Mouse (Mus musculus) lung, embryonic 15.5 days (tissue): ENCODE data around the gene Ythdf1. TPM values are rescaled to one million over a fixed set of nuclear protein-coding genes. Genes with fewer than 3 reads are reported as not detected.

Experiments used
- ATAC-seq: fragments of 200-750 bp; cut with Nextera tagmentation; 2 replicates; pipeline ENCODE4 v1.8.0; 2017; ENCODE audit warnings: moderate number of reproducible peaks, borderline replicate concordance; ENCODE audit not compliant: low FRiP score, low TSS enrichment; ENCODE audit errors: extremely low read depth
- H3K27ac ChIP-seq: fragments of 300-500 bp; sonication (generic); 2 replicates; pipeline ENCODE4 v1.5.1; 2015; ENCODE audit warnings: moderate library complexity, mild to moderate bottlenecking, inconsistent platforms
- H3K27me3 ChIP-seq: fragments of 300-500 bp; sonication (generic); 2 replicates; pipeline ENCODE4 v1.6.1; 2015; ENCODE audit warnings: inconsistent platforms
- H3K36me3 ChIP-seq: fragments of 300-500 bp; sonication (generic); 2 replicates; pipeline ENCODE4 v1.6.1; 2015; ENCODE audit warnings: inconsistent platforms
- H3K4me1 ChIP-seq: fragments of 300-500 bp; sonication (generic); 2 replicates; pipeline ENCODE4 v1.6.1; 2015; ENCODE audit warnings: inconsistent platforms
- H3K4me2 ChIP-seq: fragments of 300-500 bp; sonication (generic); 2 replicates; pipeline ENCODE4 v1.6.1; 2015; ENCODE audit warnings: inconsistent platforms, mild to moderate bottlenecking, moderate library complexity
- H3K4me3 ChIP-seq: fragments of 300-500 bp; sonication (generic); 2 replicates; pipeline ENCODE4 v1.5.1; 2015; ENCODE audit warnings: mild to moderate bottlenecking, inconsistent platforms
- H3K9ac ChIP-seq: fragments of 300-500 bp; sonication (generic); 2 replicates; pipeline ENCODE4 v1.6.1; 2015; ENCODE audit warnings: inconsistent platforms
- H3K9me3 ChIP-seq: fragments of 300-500 bp; sonication (generic); 2 replicates; pipeline ENCODE4 v1.6.1; 2016; ENCODE audit warnings: inconsistent platforms
- WGBS: fragments of 180-500 bp; shearing (Covaris S2); methylation state at CpG from one replicate; pipeline ENCODE4 v1.1.7; 2015; 5-methylcytosine and 5-hydroxymethylcytosine counted together
- polyA plus RNA-seq: library from polyadenylated mRNA; unstranded; fragments of >200 nt; fragmentation: Nextera tagmentation; extraction: Ambion mirVana; gene quantifications from 2 replicates; pipeline ENCODE4 v1.2.1, GENCODE M21; 2015

The Ythdf1 gene
- polyA plus RNA-seq, 1 experiment from 2014 or later: 58.1 TPM

DNA sequence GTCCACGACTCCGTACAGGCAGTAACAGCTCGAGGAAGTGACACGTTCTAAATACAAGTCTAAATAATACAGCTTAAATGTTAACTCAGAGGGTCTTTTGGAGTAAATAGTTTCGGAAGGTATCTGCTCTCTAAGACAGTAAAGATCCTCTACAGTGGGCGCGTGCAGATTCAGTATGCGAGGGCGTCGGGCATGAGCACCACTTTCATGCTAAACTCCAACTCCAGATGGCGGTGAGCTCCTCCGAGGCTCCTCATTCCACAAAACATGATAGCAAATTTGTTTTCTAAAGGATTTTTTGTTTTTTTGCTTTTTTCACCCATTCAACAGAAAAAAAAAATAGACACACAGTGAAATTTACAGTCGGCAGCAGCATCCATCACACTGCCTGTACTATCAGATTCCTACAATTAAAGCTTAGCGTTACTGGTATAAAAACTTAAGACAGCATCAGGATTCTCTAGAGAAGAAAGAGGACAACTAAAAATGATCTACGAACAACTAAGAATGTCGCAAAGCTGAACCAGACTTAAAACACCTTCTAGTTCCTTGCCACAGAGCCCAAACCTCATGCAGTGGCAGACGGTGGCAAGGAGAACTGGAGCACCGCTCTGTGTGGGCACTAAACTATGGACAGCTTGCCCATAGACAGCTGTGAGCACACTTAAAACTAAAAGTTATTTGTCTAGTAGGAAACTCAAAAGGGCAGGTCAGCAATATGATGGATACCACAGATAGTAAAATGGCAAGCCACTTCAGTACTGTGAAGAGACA is 16.1 kb downstream of the Ythdf1 start:
- ATAC-seq: no peak
- H3K9me3 ChIP-seq: no peaks in the 10 kb centered on the region
- H3K36me3 ChIP-seq: peaks cover 44% of the 10 kb centered on the region
- no peak overlapping the region for H3K4me3 ChIP-seq
- 91% methylated on average over 18 of the region's 18 CpGs for WGBS
- no peak overlapping the region for H3K9ac ChIP-seq
- no peaks in the 10 kb centered on the region for H3K27me3 ChIP-seq
- H3K4me2 ChIP-seq: no peak overlapping the region
- H3K4me1 ChIP-seq: no peaks in the 10 kb centered on the region
- H3K27ac ChIP-seq: no peak overlapping the region

DNA sequence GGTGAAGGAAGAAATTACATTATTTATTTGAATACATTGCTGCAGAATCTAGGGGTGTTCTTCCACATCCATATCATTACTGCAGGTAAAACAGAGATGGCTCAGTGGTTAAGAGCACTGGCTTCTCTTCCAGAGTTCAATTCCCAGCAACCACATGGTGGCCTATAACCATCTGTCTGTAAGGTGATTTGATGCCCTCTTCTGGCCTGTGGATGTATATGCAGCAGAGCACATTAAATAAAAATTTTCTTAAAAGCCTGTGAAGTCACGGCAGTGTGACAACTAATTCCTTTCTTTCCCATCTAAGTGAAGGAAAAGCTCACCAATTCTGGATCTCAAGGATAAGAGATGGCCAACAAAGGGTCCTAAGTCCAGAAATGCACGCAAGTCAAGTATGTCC is 18.7 kb downstream of the Ythdf1 start:
- Histone ChIP-seq H3K9ac (no peak overlapping the region), H3K9me3 (no peaks in the 10 kb centered on the region), H3K27me3 (peaks cover 5% of the 10 kb centered on the region; the same call in 1 of the 2 replicates), H3K36me3 (peaks cover 29% of the 10 kb centered on the region), H3K27ac (no peak overlapping the region), H3K4me1 (no peaks in the 10 kb centered on the region), H3K4me3 (no peak overlapping the region), H3K4me2 (no peak overlapping the region)
- no peak for ATAC-seq
- 35% methylated on average over 2 of the region's 2 CpGs for WGBS

DNA sequence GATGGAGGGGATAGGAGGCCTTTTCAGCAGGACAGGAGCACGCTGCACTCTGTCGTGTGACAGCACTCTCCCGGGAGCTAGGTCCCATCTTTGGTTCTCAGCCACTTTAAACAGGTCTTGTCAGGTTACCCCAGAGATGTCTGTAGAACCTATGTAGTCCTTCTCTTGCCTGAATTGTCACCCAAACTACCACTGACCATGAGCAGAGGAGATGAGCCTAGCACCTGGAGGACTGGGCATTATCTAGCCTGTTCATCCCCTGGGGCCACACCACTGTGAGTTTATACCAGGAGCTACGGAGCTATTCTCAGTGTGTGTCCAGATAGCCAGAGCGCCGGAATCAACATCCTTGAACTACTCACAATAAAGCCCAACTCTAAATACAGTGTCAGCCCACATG is 22.9 kb downstream of the Ythdf1 start:
- Histone ChIP-seq H3K27ac (no peak overlapping the region), H3K4me2 (no peak overlapping the region), H3K27me3 (peaks cover 43% of the 10 kb centered on the region), H3K36me3 (no peaks in the 10 kb centered on the region), H3K4me3 (no peak overlapping the region), H3K9ac (no peak overlapping the region), H3K4me1 (peaks cover 20% of the 10 kb centered on the region), H3K9me3 (no peaks in the 10 kb centered on the region)
- 72% methylated on average over 6 of the region's 6 CpGs for WGBS
- no peak for ATAC-seq

DNA sequence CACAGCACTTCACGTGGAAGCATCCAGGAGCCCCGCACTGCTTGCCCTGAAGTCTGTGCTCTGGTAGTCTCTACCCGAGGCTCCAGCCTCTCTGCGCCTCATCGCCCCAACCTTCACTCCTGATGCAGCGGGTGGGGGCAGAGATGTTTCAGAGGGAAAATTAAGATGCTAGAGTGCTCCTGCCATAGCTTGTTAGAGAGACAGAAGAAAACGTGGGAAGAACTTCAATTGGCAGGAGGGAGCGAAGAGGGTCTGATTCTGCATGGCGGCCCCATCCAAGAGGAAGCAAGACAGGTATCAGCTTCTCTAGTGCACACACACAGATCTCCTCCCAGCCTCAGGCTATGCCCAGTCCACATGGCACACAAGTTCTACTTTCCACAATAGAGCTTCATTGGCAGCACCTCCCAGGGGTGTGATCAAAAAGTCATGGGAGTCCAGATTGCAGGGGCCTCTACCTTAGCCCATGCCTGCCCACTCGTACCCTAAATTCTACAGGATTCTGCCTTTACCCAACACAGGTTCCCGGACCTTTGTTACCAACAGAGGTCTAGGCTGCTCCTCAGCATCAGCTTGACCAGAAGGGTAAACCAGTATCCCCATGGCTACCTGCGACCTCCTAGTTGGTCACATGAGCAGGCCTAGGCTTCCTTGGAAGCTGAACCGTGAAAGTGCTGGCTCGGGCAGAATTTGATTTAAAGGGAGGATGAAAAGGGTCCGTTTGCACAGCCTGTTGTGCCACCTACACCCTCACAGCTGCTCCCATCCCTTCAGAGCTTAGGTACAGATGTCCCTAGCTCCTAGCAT is 23.7 kb downstream of the Ythdf1 start:
- H3K4me3 ChIP-seq: no peak overlapping the region
- H3K27ac ChIP-seq: no peak overlapping the region
- H3K4me2 ChIP-seq: no peak overlapping the region
- no peaks in the 10 kb centered on the region for H3K9me3 ChIP-seq
- H3K27me3 ChIP-seq: peaks cover 52% of the 10 kb centered on the region
- 71% methylated on average over 15 of the region's 15 CpGs for WGBS
- H3K36me3 ChIP-seq: no peaks in the 10 kb centered on the region
- no peak for ATAC-seq
- no peak overlapping the region for H3K9ac ChIP-seq
- peaks cover 25% of the 10 kb centered on the region for H3K4me1 ChIP-seq

DNA sequence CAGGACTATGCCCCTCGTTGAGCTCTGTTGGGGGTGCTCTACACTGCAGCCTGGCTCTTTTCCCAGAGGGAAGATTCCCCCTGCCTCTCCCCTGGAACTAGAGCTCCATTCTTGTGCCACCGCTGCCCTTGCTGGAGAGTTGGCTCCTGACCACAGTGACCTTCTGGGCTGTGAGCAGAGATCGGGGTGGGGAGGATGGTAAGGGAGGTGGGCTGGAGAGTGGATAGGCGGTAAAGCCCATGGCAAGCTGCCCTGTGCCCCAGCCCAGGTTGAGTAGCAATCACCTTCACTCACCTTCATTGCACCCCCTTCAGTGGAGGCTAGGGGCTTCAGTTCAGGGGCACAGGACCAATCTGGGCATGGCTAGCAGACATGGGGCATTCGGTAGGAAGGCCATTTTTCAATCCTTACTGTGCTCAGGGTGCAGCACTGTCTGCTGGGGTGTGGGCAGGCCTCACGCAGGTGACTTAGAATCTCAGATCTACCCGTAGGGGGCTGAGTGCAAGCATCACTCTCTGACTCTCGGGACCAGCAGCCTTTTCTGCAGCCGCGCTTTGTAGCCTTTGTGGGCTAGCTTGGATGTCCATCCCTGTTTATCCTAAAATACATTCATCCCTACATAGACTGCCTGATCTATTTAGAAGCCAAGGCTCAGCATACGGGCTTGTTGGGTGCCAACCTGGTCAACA is 24.8 kb downstream of the Ythdf1 start:
- WGBS: 64% methylated on average over 11 of the region's 11 CpGs
- no peak overlapping the region for H3K4me2 ChIP-seq
- H3K4me1 ChIP-seq: peaks cover 25% of the 10 kb centered on the region
- no peak overlapping the region for H3K4me3 ChIP-seq
- no peaks in the 10 kb centered on the region for H3K36me3 ChIP-seq
- ATAC-seq: no peak
- H3K27ac ChIP-seq: no peak overlapping the region
- no peaks in the 10 kb centered on the region for H3K9me3 ChIP-seq
- no peak overlapping the region for H3K9ac ChIP-seq
- peaks cover 62% of the 10 kb centered on the region for H3K27me3 ChIP-seq

DNA sequence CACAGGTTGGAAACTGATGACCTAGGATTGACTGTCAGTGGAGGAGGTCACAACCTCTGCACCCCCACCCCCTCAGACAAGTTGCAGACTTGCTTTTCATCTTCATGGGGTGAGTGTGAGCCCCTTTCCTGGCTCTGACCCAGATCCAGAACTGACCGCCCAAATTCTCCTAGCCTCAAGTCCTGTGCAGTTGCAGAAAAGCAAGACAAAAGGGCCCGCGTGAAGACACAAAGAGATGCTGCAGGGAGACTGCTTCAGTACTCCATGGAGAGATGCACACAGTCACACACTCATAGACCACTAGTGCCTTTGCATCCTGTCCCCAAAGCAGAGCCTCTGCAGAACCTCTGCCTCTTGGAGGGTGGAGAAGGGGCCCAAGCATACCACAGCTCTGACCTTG is 25.4 kb downstream of the Ythdf1 start:
- Histone ChIP-seq H3K27ac (no peak overlapping the region), H3K36me3 (no peaks in the 10 kb centered on the region), H3K4me3 (no peak overlapping the region), H3K4me2 (no peak overlapping the region), H3K27me3 (peaks cover 69% of the 10 kb centered on the region), H3K4me1 (peaks cover 27% of the 10 kb centered on the region), H3K9ac (no peak overlapping the region), H3K9me3 (no peaks in the 10 kb centered on the region)
- WGBS: 67% methylated on average over 3 of the region's 3 CpGs
- no peak for ATAC-seq

DNA sequence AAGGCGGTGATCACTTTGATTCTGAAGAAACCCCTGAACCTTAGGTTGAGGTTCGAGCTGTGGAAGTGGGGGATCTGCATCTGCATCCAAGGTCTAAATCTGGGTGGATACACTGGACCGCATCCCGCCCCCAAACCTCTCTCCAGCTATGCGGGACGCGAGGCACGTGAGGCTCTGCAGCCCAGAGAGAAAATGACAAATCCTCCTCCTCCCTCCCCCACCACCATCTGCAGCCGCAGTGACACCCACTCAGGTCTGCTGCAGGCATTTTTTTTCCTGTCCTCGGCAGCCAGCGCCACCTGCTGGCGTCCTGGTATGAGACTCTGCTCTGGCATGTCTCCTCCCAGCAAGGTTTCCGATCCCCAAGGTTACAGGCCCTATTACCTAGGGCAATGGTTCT is 26.0 kb downstream of the Ythdf1 start:
- Histone ChIP-seq H3K4me1 (peaks cover 29% of the 10 kb centered on the region), H3K9me3 (no peaks in the 10 kb centered on the region), H3K4me3 (peak overlapping the region; percentile 39; the same call in 1 of the 2 replicates), H3K4me2 (peak overlapping the region; percentile 74; the same call in 1 of the 2 replicates), H3K27ac (no peak overlapping the region), H3K27me3 (peaks cover 74% of the 10 kb centered on the region), H3K9ac (no peak overlapping the region), H3K36me3 (no peaks in the 10 kb centered on the region)
- no peak for ATAC-seq
- WGBS: under 1% methylated on average over 13 of the region's 13 CpGs

DNA sequence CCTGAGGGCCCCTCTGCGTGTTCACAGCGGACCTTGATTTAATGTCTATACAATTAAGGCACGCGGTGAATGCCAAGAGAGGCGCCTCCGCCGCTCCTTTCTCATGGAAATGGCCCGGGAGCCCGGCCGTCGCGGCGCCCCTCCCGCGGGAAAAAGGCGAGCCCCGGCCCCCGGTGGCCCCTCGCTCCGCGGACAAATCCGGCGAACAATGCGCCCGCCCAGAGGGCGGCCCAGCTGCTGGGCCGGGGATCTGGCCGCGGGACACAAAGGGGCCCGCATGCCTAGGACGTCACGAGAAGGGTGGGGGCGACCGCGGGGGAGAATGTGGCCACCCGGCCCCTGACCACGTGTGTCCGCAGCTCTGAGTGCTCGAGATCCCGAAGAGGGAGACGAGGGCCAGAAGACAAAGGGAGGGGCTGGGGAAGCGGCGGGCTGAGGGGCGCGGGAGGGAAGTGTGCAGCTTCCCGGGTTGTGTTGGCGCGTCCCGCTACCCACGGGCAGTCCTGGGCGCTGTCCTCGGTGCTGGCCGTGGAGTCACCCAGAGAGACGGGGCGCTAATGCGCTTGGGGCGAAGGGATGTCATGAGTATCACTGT is 26.6 kb downstream of the Ythdf1 start:
- ATAC-seq: peak; percentile 13; the same call in 1 of the 2 replicates
- peak overlapping the region; percentile 39 for H3K4me3 ChIP-seq
- H3K36me3 ChIP-seq: no peaks in the 10 kb centered on the region
- no peak overlapping the region for H3K27ac ChIP-seq
- peak overlapping the region; percentile 74 for H3K4me2 ChIP-seq
- peaks cover 81% of the 10 kb centered on the region for H3K27me3 ChIP-seq
- H3K4me1 ChIP-seq: peaks cover 29% of the 10 kb centered on the region
- under 1% methylated on average over 52 of the region's 57 CpGs for WGBS
- H3K9ac ChIP-seq: no peak overlapping the region
- H3K9me3 ChIP-seq: no peaks in the 10 kb centered on the region

DNA sequence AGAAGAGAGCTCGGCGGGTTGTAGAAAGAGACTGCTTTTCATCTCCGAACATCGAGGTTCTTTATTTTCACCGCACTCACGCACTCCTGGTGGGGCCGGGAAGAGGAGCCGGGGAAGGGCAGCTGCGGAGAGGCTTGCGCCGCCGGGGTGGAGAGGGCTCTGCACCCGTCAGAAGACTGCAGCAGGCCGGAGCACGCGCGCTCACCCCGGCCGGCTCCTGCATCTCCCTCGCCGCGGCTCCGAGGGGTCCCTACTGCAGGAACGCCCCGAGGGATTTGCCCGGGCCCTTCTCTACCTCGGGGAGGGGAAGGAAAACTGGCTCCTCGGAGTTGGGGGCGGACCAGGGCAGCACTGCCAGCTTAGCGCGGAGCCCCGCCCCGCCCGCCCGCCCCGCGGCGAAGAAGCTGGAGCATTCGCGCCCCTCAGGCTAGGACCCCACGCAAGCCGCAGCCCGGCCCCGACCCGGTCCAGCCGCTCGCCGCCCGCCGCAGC is 27.2 kb downstream of the Ythdf1 start:
- Histone ChIP-seq H3K4me3 (peak overlapping the region; percentile 39), H3K4me1 (peaks cover 29% of the 10 kb centered on the region), H3K4me2 (peak overlapping the region; percentile 74), H3K27me3 (peaks cover 86% of the 10 kb centered on the region), H3K9me3 (no peaks in the 10 kb centered on the region), H3K36me3 (no peaks in the 10 kb centered on the region), H3K9ac (no peak overlapping the region), H3K27ac (no peak overlapping the region)
- no peak for ATAC-seq
- WGBS: under 1% methylated on average over 32 of the region's 50 CpGs

DNA sequence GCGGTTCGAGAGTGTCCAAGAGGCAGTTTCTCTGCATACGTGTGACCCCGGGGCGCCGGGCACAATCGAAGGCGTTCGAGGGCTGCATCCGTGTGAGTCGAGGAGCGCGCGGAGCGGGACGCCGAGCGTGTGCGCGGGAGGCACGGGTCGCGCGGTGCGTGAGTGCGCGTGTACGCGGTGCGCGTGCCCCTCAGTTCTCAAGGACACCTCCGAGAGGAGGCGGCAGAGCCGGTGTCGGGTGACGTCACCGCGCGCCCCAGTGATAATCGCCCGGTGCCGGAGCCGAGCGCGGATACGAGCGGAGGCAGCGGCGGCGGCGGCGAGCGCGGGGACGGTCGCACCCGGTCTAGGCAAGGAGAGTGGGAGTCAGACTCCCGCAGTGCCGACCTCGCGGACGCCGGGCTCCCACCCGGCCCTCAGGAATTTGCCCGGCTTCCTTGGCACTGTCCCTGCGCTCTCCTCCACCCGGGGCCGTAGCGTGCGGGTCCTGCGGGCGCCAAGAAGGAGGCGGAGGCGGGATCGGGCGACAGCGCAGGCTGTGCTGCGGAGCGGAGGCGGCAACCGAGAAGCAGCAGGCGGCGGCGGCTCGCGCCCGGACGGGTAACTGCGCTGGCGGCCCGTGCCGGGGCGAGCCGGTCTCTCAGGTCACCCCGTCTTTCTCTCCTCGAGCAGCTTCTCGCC is 27.8 kb downstream of the Ythdf1 start:
- H3K4me3 ChIP-seq: peak overlapping the region; percentile 39
- H3K9me3 ChIP-seq: no peaks in the 10 kb centered on the region
- peaks cover 92% of the 10 kb centered on the region for H3K27me3 ChIP-seq
- no peak for ATAC-seq
- WGBS: 1% methylated on average over 85 of the region's 97 CpGs
- no peak overlapping the region for H3K9ac ChIP-seq
- no peak overlapping the region for H3K27ac ChIP-seq
- H3K4me1 ChIP-seq: peaks cover 29% of the 10 kb centered on the region
- no peaks in the 10 kb centered on the region for H3K36me3 ChIP-seq
- H3K4me2 ChIP-seq: peak overlapping the region; percentile 74

DNA sequence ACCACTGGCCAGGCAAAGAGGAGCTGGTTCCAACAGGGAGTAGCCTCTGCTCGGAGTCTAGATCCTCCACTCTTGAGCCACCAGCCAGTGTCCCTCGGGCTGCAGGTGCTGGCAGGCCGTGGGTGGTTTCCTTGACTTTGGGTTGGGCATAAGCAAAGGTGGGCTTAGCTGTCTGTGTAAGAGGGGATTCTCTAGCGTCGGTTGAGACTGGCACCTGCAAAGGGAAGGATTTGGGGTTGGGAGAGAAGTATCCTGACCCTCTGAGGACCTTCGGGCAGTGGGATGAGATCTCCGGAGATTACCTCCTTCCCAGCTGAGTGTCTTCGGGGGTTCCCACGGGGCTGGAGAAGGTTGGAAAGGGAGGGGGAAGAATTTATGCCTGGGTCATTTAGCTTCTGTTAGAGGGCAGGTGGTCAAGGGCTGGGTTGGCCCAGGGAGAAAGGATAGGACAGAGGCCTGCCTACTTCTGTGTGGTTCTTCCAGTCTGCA is 28.9 kb downstream of the Ythdf1 start:
- H3K9ac ChIP-seq: no peak overlapping the region
- ATAC-seq: no peak
- H3K9me3 ChIP-seq: no peaks in the 10 kb centered on the region
- no peak overlapping the region for H3K4me2 ChIP-seq
- H3K4me3 ChIP-seq: no peak overlapping the region
- H3K4me1 ChIP-seq: peaks cover 29% of the 10 kb centered on the region
- 11% methylated on average over 9 of the region's 9 CpGs for WGBS
- no peaks in the 10 kb centered on the region for H3K36me3 ChIP-seq
- H3K27ac ChIP-seq: no peak overlapping the region
- H3K27me3 ChIP-seq: peaks cover 96% of the 10 kb centered on the region
